Mouse (Mus musculus): ENCODE measurements around the gene Rab11a. TPM values are rescaled to one million over a fixed set of nuclear protein-coding genes. Genes with fewer than 3 reads are reported as not detected.
A peak's percentile ranks its signal among the peaks of the same experiment; 100 is the strongest.
"Not testable (repeated sequence)": the region's sequence is repeated elsewhere in the genome, so short reads cannot be mapped to it uniquely, and the experiment has no call there.

Rab11a gene
- polyA plus RNA-seq, 2 experiments = 89.6 to 243 TPM

DNA sequence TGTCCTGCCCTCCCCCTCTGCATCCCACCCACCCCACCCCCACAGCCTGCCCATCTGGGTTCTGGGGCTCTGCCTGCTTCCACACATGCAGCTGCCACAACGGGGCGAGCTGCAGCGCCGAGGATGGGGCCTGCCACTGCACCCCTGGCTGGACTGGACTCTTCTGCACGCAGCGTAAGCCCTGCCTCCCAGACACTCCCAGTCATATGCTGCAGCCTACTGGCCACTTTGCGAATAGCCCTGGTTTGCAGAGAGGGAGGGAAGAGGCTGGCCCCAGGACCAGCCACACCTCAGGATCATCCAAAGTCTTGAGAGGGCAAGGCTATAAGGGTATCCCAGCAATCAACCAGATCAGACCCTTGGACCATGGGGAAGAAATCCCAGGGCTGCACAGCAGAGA, 46.4 kb downstream of the Rab11a start:
- Histone ChIP-seq H3K36me3 (replicated peaks; ENCODE audit: control insufficient read depth, insufficient read depth, low read depth) (no peaks in the 10 kb centered on the region), H3K4me2 (ENCODE audit: low read depth) (no peak overlapping the region), H3K27ac (no peak overlapping the region), H3K9ac (replicated peaks) (no peak overlapping the region), H3K9me3 (ENCODE audit: control insufficient read depth, low read length) (no peaks in the 10 kb centered on the region), H3K4me1 (replicated peaks; ENCODE audit: control insufficient read depth in 2 of 2, insufficient read depth in 2 of 2, low read length in 1 of 2) (peaks cover 0 to 2% of the 10 kb centered on the region in 2 experiments; a peak in 1 of 4 replicates), H3K4me3 (ENCODE audit: insufficient read depth in 1 of 2, low read depth in 2 of 2, low read length in 2 of 2) (no peak overlapping the region), H3K27me3 (ENCODE audit: control insufficient read depth, insufficient read depth, low read length) (no peaks in the 10 kb centered on the region)
- ATAC-seq (ENCODE audit: insufficient read depth) = no peak
- WGBS (ENCODE audit: insufficient replicate concordance) = 20% methylated on average over 7 of the region's 7 CpGs
- no peak for DNase-seq (ENCODE audit: low read depth in 3 of 3, low spot score in 3 of 3)
- TF ChIP-seq EP300 (IDR thresholded peaks at IDR 0.05; ENCODE audit: low read depth) (no peak), CTCF (IDR thresholded peaks at IDR 0.05; ENCODE audit: low read depth) (peak; percentile 84)

DNA sequence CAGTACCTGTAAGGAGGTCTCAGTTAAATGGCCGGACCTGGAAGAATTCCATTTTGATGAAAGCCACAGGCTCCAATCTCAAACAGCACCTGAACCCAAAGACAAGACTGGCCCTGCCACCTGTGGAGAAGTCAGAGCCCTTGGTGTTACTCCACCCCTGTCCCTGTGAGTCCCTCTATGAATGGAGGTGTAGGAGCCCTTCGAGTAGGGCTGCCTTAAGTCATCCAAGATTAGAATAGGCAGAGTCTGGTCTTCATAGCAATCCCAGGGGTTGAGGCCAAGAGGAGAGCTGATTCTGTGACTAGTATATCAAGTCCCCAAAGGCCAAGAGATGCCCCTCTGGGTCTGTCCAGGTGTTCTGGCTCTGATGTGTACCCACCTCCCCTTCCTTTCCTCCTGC, 46.8 kb downstream of the Rab11a start:
- Histone ChIP-seq H3K4me3 (ENCODE audit: insufficient read depth in 1 of 2, low read depth in 2 of 2, low read length in 2 of 2) (no peak overlapping the region), H3K9me3 (ENCODE audit: control insufficient read depth, low read length) (no peaks in the 10 kb centered on the region), H3K36me3 (replicated peaks; ENCODE audit: control insufficient read depth, insufficient read depth, low read depth) (no peaks in the 10 kb centered on the region), H3K9ac (replicated peaks) (no peak overlapping the region), H3K4me1 (replicated peaks; ENCODE audit: control insufficient read depth in 2 of 2, insufficient read depth in 2 of 2, low read length in 1 of 2) (peaks cover 0 to 2% of the 10 kb centered on the region in 2 experiments; a peak in 1 of 4 replicates), H3K27me3 (ENCODE audit: control insufficient read depth, insufficient read depth, low read length) (no peaks in the 10 kb centered on the region), H3K27ac (no peak overlapping the region), H3K4me2 (ENCODE audit: low read depth) (no peak overlapping the region)
- TF ChIP-seq EP300 (IDR thresholded peaks at IDR 0.05; ENCODE audit: low read depth) (no peak), CTCF (IDR thresholded peaks at IDR 0.05; ENCODE audit: low read depth) (no peak)
- DNase-seq (ENCODE audit: low read depth in 3 of 3, low spot score in 3 of 3) (no peak), ATAC-seq (ENCODE audit: insufficient read depth) (no peak)
- 85% methylated on average over 2 of the region's 2 CpGs for WGBS (ENCODE audit: insufficient replicate concordance)

DNA sequence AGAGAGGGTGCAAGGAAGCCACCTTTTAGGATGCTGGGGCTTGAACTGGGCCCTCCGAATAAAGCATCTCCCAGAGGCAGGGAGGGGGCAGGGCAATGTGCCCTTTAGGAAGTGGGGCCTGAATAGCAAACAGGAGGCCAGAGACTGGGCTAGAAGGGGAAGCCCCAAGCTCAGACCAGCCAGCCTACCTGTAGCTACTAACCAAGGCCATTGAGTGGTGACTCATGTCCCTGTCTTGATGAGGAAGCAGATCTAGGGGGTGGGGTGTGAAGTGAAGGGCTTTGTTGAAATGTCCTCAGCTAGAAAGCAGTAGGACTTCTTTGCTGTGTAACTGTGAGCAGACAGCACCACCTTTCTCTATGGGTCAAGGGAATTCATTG, 49.6 kb downstream of the Rab11a start:
- Histone ChIP-seq H3K4me1 (replicated peaks; ENCODE audit: control insufficient read depth in 2 of 2, insufficient read depth in 2 of 2, low read length in 1 of 2) (peaks cover 0 to 2% of the 10 kb centered on the region in 2 experiments; a peak in 1 of 4 replicates), H3K9ac (replicated peaks) (no peak overlapping the region), H3K27me3 (ENCODE audit: control insufficient read depth, insufficient read depth, low read length) (no peaks in the 10 kb centered on the region), H3K4me2 (ENCODE audit: low read depth) (no peak overlapping the region), H3K9me3 (ENCODE audit: control insufficient read depth, low read length) (no peaks in the 10 kb centered on the region), H3K4me3 (ENCODE audit: insufficient read depth in 1 of 2, low read depth in 2 of 2, low read length in 2 of 2) (no peak overlapping the region), H3K27ac (no peak overlapping the region), H3K36me3 (replicated peaks; ENCODE audit: control insufficient read depth, insufficient read depth, low read depth) (no peaks in the 10 kb centered on the region)
- TF ChIP-seq CTCF (IDR thresholded peaks at IDR 0.05; ENCODE audit: low read depth) (no peak), EP300 (IDR thresholded peaks at IDR 0.05; ENCODE audit: low read depth) (no peak)
- DNase-seq (ENCODE audit: low read depth in 3 of 3, low spot score in 3 of 3) (no peak), ATAC-seq (ENCODE audit: insufficient read depth) (no peak)
- 39% methylated on average over 1 of the region's 1 CpGs for WGBS (ENCODE audit: insufficient replicate concordance)

DNA sequence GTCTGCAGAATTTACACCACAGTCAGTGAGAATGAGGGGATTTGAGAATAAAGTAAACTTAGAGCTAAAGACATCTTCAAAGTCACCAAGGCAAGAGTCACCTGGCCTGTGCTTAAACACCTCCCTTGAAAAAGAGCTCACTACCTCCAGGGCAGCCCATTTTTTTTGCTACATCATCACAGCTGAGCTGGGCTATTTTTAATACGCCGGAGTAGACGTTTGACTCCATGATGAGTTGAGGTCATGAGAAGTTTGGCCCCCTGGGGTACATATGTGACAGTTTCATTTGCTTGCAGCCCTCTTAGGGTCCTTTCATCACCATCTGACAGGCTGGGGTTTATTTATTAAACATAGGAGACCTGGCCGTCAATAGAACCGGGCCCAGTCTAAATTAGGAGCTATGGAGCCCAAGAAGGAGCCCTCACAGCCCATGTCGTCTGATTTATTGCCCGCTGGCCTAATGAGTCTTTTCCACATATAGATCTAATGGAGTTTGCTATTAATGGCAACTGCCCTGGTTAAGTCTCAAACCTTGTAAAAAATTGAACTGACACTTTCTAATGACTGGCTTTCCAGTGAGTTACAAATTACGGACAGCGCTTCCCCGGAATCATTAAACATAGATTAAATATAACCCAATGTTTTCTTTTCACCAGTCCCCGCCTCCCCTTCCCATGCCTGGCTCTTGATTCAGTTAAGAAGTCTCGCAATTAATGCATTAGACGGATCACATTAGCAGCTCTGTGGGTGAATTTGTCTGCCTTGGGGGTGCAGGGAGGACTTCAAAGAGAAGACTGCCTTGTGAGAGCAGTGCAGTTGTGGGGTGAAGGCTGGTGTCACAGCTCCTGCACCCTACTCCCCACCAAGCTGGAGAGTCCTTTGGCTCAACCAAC, 50.2 kb downstream of the Rab11a start:
- H3K9ac ChIP-seq (replicated peaks) = no peak overlapping the region
- H3K9me3 ChIP-seq (ENCODE audit: control insufficient read depth, low read length) = no peaks in the 10 kb centered on the region
- no peaks in the 10 kb centered on the region for H3K36me3 ChIP-seq (replicated peaks; ENCODE audit: control insufficient read depth, insufficient read depth, low read depth)
- 76% methylated on average over 13 of the region's 13 CpGs for WGBS (ENCODE audit: insufficient replicate concordance)
- TF ChIP-seq EP300 (IDR thresholded peaks at IDR 0.05; ENCODE audit: low read depth) = no peak
- TF ChIP-seq CTCF (IDR thresholded peaks at IDR 0.05; ENCODE audit: low read depth) = no peak
- H3K4me1 ChIP-seq (replicated peaks; ENCODE audit: control insufficient read depth in 2 of 2, insufficient read depth in 2 of 2, low read length in 1 of 2) = peaks cover 0 to 2% of the 10 kb centered on the region in 2 experiments; a peak in 1 of 4 replicates
- no peak overlapping the region for H3K27ac ChIP-seq
- no peak for ATAC-seq (ENCODE audit: insufficient read depth)
- no peak overlapping the region for H3K4me3 ChIP-seq (ENCODE audit: insufficient read depth in 1 of 2, low read depth in 2 of 2, low read length in 2 of 2)
- no peak for DNase-seq (ENCODE audit: low read depth in 3 of 3, low spot score in 3 of 3)
- H3K4me2 ChIP-seq (ENCODE audit: low read depth) = no peak overlapping the region
- H3K27me3 ChIP-seq (ENCODE audit: control insufficient read depth, insufficient read depth, low read length) = no peaks in the 10 kb centered on the region

DNA sequence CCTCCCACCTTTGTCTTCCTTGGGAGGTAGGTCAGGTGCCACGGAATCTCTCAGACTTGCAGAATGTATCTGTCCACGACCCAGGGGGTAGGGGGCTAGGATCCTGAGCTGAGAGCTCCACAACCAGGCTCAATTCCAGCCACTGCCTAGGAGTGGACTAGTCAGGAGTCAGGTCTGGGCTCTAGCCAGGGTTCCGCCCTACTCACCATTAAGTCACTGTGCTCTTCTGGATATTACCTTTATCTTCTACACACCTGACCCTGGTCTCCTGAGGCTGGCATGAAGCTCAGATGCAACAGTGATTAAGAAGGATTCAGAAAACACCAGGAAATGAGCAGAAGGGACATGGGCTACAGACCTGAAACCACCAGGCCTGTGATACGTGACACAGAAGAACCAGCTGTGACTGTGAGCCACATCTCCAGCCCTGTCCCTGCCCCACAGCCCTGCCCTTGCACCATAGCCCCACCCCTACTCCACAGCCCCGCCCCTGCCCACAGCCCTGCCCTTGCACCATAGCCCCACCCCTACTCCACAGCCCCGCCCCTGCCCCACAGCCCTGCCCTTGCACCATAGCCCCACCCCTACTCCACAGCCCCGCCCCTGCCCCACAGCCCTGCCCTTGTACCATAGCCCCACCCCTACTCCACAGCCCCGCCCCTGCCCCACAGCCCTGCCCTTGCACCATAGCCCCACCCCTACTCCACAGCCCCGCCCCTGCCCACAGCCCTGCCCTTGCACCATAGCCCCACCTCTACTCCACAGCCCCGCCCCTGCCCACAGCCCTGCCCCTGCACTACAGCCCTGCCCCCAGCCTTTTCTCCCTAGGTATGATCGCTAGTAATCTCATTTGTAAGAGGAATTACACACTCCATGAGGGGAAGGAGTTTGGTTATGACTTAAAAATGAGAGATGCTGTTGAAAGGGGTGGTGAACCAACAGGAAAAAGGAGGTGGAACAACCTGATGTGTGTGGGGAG, 65.9 kb downstream of the Rab11a start:
- H3K9ac ChIP-seq (replicated peaks); H3K27me3 ChIP-seq (ENCODE audit: control insufficient read depth, insufficient read depth, low read length); H3K9me3 ChIP-seq (ENCODE audit: control insufficient read depth, low read length); H3K4me2 ChIP-seq (ENCODE audit: low read depth); H3K36me3 ChIP-seq (replicated peaks; ENCODE audit: control insufficient read depth, insufficient read depth, low read depth); H3K4me3 ChIP-seq (ENCODE audit: insufficient read depth in 1 of 2, low read depth in 2 of 2, low read length in 2 of 2); H3K4me1 ChIP-seq (replicated peaks; ENCODE audit: control insufficient read depth in 2 of 2, insufficient read depth in 2 of 2, low read length in 1 of 2); H3K27ac ChIP-seq: not testable (repeated sequence)
- ATAC-seq (ENCODE audit: insufficient read depth) (peak; percentile 71; the same call in 1 of the 2 replicates), DNase-seq (ENCODE audit: low read depth in 3 of 3, low spot score in 3 of 3) (peak; percentile 36 to 53 (median 40))
- WGBS (ENCODE audit: insufficient replicate concordance) = 25% methylated on average over 10 of the region's 11 CpGs
